Mouse (Mus musculus) thymus, adult 2 months (tissue): Measurements from ENCODE around the gene Tmem92.

Source experiments
- CTCF ChIP-seq: fragments of 200-500 bp; IDR thresholded peaks from 2 replicates; pipeline ENCODE4 v1.5.1; 2012; ENCODE audit warnings: mild to moderate bottlenecking, control low read depth, low read length, moderate library complexity, borderline replicate concordance; ENCODE audit not compliant: control insufficient read depth, poor library complexity, insufficient read depth; ENCODE audit errors: extremely low read depth
- POLR2A ChIP-seq: fragments of 200-500 bp; IDR thresholded peaks from 2 replicates; pipeline ENCODE4 v1.6.1; 2012; ENCODE audit warnings: mild to moderate bottlenecking, low read length, control low read depth, moderate library complexity; ENCODE audit not compliant: control insufficient read depth, poor library complexity, insufficient read depth; ENCODE audit errors: extremely low read depth

DNA sequence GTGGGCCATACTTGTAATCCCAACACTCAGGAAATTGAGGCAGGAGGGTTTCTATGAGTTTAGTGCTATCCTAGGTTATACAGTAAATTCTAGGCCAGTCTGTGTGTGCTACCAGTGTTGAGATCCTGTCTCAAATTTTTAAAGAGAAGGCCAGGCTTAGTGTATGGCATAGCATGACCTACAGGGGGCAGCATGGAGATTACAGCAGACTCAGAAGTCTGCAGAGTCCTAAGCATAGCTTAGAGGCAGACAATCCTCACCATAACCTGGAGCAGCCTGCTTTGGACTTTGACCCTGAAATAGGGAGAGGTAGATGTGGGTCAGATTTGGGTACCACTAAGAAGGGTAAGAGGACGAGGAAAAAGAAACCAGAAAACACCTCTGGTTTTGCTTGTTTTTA is 8.7 kb downstream of the Tmem92 start:
- TF ChIP-seq CTCF (no peak), POLR2A (no peak)
